Mouse (Mus musculus) megakaryocyte progenitor cell, adult 5-6 weeks (primary cell): ENCODE measurements at regions not wholly inside any gene's neighbourhood (a gene's known extent, or its start where the extent isn't known, plus 50 kb on each side); places are given as distances from the start of the nearest gene placed in this dataset.

ENCODE experiments used
- ATAC-seq: replicated peaks from 2 replicates; pipeline ENCODE4 v1.8.0; 2016; ENCODE audit warnings: mild to moderate bottlenecking, moderate TSS enrichment, inconsistent platforms; ENCODE audit not compliant: poor library complexity

DNA sequence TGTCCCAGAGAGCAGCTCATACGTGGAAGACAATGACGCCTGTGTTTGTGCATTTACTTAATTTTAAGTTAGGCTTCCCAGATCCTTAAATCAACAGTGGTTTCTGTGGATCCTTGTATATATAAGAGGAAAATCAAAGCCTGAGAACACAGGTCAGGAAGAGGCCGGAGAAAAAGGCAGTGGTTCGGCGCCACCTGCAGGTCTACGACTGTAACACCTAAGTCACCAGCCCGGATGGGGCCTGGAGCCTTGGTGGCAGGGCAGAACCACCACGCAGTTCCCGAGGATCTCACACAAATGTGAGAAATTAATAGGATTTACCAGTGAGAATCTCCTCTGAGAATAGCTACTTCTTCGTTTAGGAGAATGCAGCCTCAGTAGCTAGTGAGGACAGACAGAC lies 62.9 kb upstream of the Zdhhc25 start:
- 0 out of 2 replicates have a peak, but pooled peaks have one; percentile 44 for ATAC-seq

GRCm38 (mm10) chr15:88542567-88542966 lies 57.5 kb upstream of the Zdhhc25 start:
- ATAC-seq = no peak

- ATAC-seq = no peak
These were observed 55.9 kb upstream of the Zdhhc25 start for GRCm38 (mm10) chr15:88544216-88544615.

DNA sequence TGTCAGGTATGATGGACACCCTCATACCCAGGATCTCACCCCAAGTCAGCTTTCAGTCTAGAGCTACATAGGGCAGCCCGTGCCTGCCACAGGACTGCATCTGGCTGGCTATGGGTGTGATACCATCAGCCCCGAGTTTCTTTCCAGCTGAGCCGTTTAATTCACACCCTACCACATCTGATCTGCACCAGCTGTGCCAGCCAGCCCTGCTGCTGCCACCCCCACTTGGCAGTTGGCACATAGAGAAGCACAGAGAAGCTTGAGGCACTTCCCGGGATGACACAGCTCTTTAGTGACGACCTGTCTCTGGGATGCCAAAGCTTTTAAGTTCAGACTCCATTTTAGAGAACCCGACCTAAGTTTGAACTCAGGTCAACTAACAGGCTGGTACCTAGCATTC lies 51.8 kb upstream of the Zdhhc25 start:
- no peak for ATAC-seq
